Mouse (Mus musculus): Measurements from ENCODE around the gene Poc1b.

Poc1b gene

DNA sequence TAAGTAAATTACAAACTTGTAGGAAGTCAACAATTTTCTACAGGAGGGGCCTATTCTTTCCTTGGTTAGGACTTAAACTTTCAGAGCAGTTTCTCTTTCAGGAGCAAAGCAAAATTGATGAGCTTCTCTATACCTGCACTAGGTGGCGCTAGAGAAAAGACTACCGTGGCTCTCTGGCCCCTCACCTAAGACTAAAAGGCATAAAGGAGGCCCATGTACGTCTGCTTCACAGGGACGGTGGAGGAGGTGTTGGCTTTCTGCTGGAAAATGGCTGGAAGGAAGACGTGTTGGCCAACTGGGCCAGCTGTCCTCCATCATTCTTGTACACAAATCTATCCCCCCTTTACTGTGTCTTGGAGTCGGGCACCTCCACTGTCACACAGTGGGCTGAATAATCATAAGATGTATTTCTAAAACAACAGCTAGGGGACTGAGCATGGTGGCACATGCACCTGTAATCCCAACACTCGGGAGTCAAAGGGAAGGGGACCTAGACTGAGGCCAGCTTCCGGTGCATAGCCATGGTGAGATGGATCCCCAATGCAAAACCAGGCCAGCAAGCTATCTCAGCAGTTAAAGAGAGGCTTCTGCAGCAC, 55.2 kb downstream of the Poc1b start:
- DNase-seq, result peak; percentile 11 to 34

DNA sequence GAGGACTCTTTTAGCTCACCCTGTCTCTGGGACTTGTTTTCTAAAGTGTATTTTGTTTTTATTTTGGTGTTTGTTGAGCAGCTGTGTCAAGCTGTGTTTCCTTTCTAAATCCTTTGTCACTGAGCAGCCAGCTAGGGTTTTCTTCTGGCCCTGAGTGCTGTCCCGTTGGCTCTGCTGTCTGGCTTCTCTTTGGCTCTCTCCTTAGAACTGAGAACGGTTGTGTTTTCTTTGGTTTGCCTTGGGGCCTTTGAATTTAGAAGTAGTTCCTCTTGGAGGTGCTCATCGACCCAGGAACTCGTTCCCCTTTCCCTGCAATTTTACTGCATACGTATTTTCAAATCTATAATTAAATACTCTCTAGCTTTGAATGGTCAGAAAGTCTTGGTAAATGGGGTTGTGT, 56.2 kb downstream of the Poc1b start:
- no peak for DNase-seq

DNA sequence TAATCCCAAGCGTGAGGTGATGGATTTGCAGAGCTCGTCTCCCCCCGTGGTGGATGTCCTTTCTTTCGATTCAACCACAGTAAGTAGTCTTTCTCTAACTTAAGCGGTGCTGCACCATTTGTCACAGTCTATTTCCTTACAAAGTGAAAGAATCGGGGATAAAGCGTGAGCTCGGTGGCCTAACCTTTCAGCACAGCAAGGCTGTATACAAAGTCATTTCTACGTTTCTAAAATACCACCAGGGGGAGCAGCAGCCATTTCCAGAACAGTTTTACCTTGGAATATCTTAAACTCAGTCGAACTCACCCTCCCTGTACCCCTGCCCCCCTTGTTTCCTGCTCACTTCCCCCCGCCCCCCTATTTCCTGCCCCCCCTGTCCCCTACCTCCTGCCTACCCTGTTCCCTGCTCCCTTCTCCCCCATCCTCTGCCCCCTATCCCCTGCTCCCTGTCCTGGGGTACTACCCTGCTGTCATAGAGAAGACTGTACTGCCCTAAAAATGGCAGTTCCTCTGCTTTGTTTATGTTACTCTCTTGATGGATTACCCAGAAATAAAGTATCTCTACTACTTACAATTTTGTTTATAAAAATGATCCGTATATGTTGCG, 58.1 kb downstream of the Poc1b start:
- DNase-seq, result peak; percentile 29

DNA sequence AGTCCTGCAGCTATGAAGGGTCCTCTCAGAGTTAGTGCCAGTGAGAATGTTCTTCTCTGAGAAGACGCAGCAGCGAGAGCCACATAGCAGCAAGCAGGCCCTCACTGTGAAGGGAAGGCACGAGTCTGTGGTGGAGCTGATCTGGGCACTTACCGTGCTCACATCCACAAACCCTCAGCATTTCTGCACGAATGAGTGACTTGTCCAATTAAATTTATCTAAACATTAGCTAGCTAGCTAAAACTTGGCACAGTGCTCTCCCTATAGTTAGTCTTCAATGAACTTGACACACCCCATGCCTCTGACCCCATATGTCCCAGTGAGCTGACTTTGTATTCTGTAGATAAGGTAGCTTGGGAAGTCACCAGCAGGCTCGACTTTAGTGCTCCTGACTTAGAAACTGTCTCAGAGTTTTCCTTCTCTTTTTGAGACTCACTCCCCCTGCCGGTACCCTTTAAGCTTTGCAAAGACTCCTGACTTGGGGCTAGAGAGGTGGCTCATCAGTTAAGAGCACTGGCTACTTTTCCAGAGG, 59.0 kb downstream of the Poc1b start:
- DNase-seq, result no peak

DNA sequence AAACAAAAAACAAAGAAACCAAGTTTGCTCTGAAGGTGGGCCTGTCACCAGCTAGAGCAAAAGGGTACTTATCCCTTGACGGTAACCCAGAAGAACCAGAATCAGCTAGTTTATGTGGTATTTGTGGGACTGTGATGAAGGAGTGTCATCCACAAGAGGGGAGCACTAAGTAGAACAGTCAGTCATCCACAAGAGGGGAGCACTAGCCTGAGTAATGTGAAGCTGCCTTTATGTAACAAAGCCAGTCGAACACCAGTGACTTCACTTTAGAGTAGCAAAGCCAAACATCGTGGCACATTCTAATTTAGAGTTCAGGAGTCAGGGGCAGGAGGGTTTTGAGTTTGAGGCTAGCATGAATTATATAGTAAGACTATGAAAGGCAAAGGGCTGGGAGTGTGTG, 59.6 kb downstream of the Poc1b start:
- no peak for DNase-seq

DNA sequence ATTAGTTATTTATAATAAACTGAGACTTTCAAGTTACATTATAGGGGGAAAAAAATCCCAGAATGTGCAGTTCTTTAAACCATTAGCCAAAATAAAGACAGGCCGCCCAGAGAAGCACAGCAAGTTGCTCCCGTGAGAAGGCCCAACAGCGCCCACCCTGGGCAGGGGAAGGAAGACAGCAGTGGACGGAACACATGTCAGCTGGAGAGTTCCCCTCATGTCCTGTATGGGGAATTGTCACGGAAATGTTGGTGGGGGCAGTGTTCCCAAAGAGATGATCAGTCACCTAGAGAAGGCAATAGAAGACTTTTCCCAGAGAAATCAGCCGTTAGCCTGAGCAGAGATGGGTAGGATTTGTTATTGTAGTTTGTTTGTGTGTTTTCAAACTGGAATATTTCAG, 61.6 kb downstream of the Poc1b start:
- no peak for DNase-seq

DNA sequence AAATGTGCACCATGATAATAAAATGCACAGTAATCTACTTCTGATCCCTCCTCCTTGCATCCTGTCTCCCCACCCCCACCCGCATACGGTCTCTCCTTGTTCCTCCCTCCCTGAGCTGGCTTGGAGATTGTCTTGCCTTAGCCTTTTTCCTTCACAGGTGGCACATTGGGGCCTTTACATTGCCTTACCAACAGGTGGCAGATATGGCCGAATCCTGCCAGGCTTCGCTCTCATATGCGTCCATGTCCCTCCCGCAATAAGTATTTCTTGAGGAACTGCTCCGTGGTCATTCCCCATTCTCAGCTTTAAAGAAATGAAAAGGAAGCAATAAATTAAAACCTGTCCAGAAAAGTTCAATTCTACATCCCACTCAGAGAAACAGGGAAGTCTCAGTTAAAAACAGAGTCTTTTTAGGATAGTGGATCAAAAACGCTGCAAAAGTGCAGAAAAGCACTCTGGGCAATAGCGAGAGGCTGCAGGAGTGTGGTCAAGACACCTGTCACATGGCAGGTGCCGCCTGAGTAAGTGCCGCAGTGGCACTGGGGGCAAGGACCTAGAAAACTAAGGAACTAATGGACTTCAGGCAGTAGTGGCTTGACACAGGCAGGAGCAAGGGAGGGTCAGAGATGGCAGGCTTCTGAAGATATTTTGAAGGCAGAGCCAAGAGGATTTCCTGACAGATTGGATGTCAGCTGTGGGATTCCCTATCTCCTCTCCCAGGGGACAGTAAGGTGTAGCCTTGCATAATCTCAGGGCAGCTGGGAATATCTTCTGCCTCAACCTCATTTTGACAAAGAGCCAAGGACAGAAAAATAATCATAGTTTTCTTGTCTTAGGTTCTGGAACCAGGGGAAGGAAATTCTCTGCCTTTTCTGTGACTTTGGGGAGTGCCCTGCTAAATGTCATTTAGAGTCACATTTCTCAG, 62.3 kb downstream of the Poc1b start:
- DNase-seq, result peak; percentile 53 to 61

DNA sequence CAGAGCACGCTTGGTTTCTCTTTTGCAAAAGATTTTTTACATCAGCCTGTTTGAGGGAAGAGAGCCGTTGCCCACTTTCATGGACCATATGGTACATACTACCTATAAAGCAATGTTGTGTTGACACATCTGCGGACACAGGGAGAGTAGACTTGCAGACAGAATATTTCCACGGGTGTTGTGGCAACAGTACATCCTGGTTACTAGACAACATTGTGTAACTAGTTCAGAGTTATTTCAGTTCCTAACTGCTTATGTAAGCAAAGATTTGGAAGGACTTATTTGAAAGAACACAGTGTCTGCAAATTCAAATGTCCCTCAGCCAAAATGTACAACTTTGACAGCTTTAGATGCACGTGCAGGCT, 62.9 kb downstream of the Poc1b start:
- DNase-seq, result no peak

DNA sequence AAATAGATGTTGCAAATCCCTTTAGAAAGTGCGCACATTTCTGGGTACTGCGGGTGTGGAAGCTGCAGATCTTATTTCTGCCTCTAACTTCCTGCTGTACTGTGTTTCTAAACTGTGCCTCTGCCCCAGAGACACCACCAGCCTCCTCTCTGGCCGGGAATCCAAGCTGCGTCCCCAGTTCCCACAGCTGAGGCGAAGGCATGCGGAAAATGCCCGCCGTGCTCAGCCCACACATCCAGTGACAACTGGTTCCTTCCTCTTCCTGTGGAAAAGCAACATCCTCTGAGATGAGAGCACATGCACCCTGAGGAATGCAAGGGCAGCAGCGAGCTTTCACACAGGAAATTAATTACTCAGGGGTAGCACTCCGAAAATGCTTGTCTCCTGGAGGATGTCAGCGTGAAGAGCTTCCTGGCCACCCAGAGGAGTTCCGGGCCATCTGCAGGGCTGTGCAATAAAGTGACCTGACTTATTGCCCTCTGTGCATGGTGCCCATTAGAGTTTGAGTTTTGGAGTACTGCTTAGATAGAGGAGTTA, 65.2 kb downstream of the Poc1b start:
- DNase-seq, result no peak

DNA sequence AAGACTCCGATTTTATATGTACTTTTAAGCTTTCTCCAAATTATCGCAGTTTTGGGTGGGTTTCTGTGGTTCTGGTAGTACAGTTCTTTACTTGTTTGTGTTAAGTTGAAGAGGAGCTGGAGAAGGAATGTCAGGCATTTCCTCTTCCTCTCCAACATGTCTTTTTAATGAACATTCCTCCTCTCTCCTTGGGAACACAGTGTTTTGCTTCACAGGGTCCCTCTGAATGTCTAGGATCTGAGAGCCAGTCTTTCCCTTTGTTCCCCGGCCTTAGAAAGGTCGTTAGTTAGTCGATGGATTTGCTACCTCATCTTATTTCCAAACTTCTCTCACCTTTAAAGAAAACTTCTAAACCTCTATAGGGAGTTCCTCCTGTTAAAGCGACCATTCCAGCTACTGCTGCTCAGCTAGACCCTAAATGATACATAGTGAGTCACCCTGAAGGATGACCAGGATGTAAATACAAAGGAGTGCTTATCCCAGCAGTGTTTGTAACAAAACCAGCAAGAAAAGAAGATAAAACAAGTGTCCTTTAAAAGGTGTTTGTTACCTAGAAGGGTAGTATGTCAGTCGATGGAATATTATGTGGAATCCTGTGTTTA, 66.2 kb downstream of the Poc1b start:
- DNase-seq, result no peak

DNA sequence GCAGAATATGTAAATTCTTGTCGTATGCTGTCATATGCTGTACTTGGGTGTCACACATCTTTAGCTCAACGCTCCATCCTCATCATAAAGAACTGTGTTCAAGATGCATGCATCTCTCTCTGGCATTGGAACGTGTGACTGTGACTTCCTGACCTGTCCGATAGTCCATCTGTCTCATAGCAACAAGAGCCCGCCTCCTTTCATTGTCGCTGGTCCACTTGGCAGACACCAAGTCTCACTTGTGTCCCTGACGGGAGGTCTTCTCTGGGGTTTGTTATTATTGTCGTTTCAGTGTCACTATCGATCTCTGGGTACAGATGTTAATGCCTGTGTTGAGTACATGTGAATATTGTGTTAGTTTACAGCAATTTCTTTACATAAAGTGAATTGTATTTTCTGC, 70.1 kb downstream of the Poc1b start:
- no peak for DNase-seq

DNA sequence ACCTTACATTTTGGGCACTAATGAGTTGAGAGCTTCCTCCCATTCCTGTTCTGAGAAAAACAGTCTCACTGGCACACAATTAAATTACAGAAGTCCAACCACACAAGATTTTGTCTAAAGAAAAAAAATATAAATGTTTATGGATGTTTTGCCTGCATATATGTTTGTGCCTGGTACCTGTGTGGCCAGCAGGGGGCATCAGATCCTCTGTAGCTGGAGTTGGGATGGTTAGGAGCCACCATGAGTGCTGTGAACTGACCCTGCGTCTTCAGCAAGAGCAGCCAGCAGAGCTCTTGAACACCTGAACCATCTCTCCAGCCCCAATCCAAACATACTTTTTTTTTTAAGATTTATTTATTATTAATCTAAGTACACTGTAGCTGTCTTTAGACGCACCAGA, 71.3 kb downstream of the Poc1b start:
- no peak for DNase-seq

DNA sequence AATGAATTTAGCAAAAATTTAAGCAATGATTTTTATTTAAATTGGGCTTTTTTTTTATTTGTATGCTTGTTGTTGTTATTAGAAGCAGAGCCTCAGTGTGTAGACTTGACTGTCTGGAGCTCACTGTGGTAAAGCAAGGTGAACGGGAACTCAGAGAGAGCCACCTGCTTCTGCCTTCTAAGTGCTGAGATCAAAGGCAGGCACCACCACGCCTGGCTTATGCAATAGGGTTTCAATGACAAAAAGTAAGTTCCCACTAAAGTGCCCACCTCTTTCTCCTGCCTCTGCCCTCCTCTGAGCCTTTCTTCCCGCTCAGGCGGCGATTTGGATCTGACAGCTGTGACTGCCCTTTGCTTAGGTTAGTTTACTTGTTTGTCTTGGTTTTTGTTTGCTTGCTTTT, 72.3 kb downstream of the Poc1b start:
- DNase-seq, result no peak

DNA sequence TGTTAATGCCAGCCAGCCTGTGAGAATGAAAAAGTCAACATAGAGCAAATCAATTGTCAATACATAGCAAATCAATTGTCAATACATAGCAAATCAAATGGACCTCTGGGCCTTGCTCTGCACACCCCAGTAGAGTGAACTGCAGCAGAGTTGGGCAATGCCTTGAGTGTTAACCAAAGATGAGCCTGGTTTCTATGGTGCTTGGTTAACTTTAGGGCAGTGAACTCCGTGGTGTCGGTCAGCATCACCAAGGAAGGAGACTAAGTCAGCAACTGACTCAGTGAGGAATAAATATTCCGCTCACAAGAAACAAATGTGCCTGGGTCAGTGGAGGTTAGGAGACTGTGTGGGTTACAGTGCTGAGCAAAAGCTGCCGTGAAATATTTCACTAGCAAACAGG, 72.7 kb downstream of the Poc1b start:
- DNase-seq, result no peak

DNA sequence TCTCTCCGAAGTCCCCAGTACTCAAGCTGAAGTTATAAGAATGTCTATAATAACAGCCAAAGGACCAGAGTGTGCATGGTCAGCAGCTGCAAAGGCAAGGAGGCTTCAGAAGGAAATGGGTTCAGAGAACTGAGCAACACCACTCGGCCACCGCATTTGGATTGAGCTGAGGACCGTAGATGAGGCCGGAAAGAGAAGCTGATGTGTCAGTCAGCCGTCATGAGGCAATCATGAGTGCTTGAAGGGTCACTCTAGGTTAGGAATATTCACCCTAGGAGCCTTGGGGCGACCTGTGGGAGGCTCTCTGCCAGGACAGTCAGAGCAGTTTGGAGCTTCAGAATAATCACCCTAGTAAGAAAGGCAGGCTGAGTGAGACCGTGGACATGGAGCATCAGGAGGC, 74.7 kb downstream of the Poc1b start:
- no peak for DNase-seq

DNA sequence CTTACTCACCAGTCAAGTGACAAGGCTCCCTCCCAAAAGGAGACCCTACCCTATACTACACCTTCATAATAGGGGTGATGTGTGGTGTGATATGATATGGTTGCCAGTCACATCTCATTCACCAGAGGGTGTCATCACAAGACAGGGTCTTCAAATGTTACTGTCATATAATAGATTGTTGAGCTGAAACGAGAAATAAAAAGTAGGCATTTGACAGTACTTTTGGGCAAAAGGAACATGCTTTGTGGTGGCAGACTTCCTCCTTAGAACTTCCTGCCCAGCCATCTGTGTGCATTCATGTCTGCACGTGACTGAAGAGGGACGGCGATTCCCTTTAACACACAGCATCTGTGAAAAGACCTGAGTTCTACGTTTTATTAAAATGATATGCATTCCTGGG, 75.3 kb downstream of the Poc1b start:
- DNase-seq, result no peak

DNA sequence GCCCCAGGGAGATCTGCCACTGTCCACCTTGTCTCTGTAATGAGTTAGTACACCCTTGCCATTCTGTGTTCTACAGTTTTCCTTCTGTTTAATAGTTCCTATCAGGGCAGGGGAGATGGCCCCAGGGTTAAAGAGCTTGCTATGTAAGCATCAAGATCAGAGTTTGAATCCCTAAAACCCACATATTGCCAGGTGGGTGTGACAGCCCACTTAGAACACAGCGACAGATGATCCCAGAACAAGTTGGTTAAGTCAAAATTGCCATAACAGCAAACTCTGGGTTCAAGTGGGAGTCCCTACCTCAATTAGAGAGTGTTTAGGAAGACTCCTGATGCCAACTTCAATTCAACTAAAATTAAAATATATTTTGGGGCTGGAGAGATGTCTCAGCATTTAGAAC, 81.3 kb downstream of the Poc1b start:
- DNase-seq, result no peak

DNA sequence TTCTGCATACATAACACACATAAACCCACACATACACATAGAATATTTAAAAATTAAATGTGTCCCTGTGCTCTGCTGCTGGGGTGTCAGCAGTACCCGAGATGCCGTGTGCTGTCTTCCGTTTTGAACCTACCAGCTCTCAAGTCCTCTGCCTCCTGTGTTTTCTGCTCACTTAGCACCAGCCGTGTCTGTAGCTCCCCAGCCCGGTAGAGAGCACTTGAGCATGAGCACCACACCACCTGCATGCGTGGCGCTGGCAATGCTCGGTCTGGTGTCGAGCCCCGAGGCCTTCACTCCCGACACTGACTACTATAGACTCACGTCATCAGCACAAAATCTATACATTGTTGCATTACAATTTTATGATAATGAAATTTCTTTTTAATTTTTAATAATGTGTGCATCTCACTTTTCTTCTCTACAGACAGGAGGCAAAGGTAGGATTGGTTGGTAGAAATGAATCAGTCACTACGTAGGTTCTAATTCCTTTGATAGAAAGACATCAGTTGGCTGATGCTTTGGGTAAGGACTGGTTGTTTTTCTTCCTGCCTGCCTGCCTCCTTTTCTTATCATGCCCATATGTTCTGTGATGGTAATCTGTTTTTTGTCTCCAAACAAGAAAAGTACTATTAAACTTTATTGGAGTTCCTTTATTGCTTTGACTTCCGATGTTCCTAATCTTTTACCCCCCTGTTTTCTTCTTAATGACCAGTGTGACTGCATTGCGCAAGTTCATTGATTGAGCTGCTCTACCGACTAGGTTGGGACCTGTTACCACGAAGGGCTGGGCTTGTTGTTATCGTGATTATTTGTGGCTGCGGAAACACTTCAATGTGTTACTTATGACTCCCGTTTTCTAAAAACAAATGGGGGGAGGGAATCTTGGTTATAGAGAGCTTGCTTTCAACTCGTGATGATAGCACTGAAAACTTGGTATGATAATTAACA, 82.1 kb downstream of the Poc1b start:
- DNase-seq, result no peak

DNA sequence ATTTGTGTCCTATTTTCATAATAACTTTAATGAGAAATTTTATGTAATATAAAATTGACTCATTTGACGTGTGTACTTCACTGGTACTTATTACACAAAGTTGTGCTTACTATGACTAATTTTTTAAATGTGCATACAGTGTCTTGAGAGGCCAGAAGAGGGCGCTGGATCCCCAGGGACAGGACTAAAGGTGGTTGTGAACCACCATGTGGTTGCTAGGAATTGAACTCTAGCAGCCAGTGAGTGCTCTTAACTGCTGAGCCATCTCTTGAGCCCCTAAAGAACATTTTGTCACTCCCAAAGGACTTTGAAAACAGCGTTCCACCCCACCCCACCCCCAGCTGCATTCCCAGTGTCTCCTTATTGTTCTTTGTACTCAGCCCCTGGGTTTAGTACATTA, 84.0 kb downstream of the Poc1b start:
- DNase-seq, result peak; percentile 32 to 38

DNA sequence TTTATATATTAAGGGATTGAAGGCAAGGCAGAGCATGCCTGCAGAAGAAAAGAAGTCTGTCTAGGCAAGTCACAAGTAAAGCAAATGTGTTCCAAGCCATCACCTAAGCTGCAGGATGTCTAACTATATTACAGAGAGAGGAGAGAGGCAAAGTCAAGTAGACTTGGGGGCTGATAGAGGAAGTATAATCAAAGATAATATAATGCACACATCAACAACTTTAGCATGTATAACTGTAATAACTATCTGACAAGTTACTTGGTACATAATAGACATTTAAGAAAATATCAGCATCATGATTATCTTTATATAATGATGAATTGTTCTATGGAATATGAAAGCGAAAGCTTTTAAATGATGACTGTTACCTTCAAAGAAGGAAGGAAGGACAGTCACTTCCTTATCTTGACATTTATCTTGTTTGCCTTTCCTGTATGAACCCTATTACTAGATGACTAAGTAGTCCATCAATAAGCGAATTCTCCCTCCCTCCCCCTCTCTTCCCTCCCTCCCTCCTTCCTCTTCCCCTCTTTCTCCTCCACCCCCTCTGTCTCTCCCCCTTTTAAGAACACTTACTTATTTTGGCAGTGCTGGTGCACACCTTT, 87.7 kb downstream of the Poc1b start:
- no peak for DNase-seq

DNA sequence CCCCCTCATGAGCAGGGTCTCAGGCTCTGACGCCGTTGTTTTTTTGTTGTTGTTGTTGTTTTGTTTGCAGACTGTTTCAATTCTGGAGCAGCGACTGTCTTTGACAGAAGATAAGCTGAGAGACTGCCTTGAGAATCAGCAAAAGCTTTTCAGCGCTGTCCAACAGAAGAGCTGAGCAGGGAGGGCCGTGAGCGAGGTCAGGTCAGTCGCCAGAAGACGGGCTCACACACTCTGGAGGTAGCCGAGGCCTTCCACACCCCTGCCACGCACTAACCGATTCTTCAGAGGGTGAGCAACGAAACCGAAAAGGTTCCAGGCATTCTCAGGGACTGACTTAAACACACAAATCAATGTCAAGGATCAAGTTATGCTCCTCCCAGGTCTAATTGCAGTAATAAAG, 89.7 kb downstream of the Poc1b start:
- DNase-seq, result no peak

DNA sequence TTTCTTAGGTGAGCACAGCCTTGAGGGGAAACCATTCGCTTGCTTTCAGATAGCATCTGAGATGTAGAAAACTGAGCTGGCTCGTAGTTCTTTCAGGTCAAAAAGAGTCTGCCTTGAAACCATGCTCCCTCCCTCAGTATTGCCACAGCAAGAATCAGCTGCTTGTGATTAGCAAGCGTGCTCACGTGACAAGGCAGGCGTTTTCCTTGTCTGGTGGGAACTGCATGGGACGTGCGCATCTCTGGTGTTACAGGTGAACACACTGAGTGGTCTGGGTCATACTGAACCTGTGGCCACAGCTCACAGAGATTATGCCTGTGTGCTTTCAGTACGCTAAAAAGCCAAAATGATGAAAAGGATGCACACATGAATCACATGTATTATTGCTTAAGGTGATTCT, 90.3 kb downstream of the Poc1b start:
- DNase-seq, result no peak

Measured in cerebellum, postnatal 36 days (tissue).